Mouse (Mus musculus) limb, embryonic 11.5 days (tissue): ENCODE results near the gene Ccn2. TPM values are rescaled to one million over a fixed set of nuclear protein-coding genes. Genes with fewer than 3 reads are reported as not detected.
A peak's percentile ranks its signal among the peaks of the same experiment; 100 is the strongest.
"Not testable (repeated sequence)": the region's sequence is repeated elsewhere in the genome, so short reads cannot be mapped to it uniquely, and the experiment has no call there.

Experiments used
- ATAC-seq: fragments of 200-750 bp; cut with Nextera tagmentation; 2 replicates; pipeline ENCODE4 v1.8.0; 2017; ENCODE audit warnings: low read depth; ENCODE audit not compliant: insufficient number of reproducible peaks, low FRiP score, low TSS enrichment
- DNase-seq: peaks from one replicate; pipeline ENCODE4 v3.0.0-alpha.2; 2015; ENCODE audit warnings: low spot score
- H3K27ac ChIP-seq: fragments of 300-500 bp; sonication (generic); replicated peaks from 2 replicates; pipeline ENCODE4 v1.5.1; 2014; ENCODE audit warnings: low read depth, mild to moderate bottlenecking, low read length
- H3K27me3 ChIP-seq: fragments of 300-500 bp; sonication (generic); 2 replicates; pipeline ENCODE4 v1.6.1; 2014; ENCODE audit warnings: mild to moderate bottlenecking, low read length, mixed read lengths; ENCODE audit not compliant: control insufficient read depth, insufficient read depth
- H3K36me3 ChIP-seq: fragments of 300-500 bp; sonication (generic); 2 replicates; pipeline ENCODE4 v1.6.1; 2014; ENCODE audit warnings: mild to moderate bottlenecking, low read length, moderate library complexity, mixed read lengths; ENCODE audit not compliant: control insufficient read depth, insufficient read depth
- H3K4me1 ChIP-seq: fragments of 300-500 bp; sonication (generic); 2 replicates; pipeline ENCODE4 v1.6.1; 2014; ENCODE audit warnings: low read length, mixed read lengths; ENCODE audit not compliant: control insufficient read depth, insufficient read depth
- H3K4me2 ChIP-seq: fragments of 300-500 bp; sonication (generic); 2 replicates; pipeline ENCODE4 v1.6.1; 2014; ENCODE audit warnings: low read depth, mild to moderate bottlenecking, moderate library complexity; ENCODE audit not compliant: severe bottlenecking
- H3K4me3 ChIP-seq: fragments of 300-500 bp; sonication (generic); 2 replicates; pipeline ENCODE4 v1.5.1; 2014; ENCODE audit warnings: low read depth, low read length
- H3K9ac ChIP-seq: fragments of 300-500 bp; sonication (generic); 2 replicates; pipeline ENCODE4 v1.6.1; 2014; ENCODE audit warnings: mild to moderate bottlenecking, low read length
- H3K9me3 ChIP-seq: fragments of 300-500 bp; sonication (generic); 2 replicates; pipeline ENCODE4 v1.6.1; 2016; ENCODE audit warnings: low read length; ENCODE audit not compliant: control insufficient read depth
- WGBS: fragments of 180-500 bp; shearing (Covaris S2); extraction: QIAGEN DNeasy Blood & Tissue Kit; methylation state at CpG from one replicate; pipeline ENCODE4 v1.1.7; 2014; 5-methylcytosine and 5-hydroxymethylcytosine counted together
- polyA plus RNA-seq: library from polyadenylated mRNA; unstranded; fragments of >200 nt; fragmentation: Nextera tagmentation; extraction: Ambion mirVana; gene quantifications from 2 replicates; pipeline ENCODE4 v1.2.1, GENCODE M21; 2014

The Ccn2 gene
- polyA plus RNA-seq, 1 experiment from 2014 or later = 2.4 TPM

- no peaks in the 10 kb centered on the region for H3K36me3 ChIP-seq
- no peak overlapping the region for H3K27ac ChIP-seq
- no peak overlapping the region for H3K9ac ChIP-seq
- WGBS = 90% methylated on average over 9 of the region's 9 CpGs
- no peak for ATAC-seq
- no peak overlapping the region for H3K4me2 ChIP-seq
- DNase-seq = no peak
- no peaks in the 10 kb centered on the region for H3K9me3 ChIP-seq
- H3K4me1 ChIP-seq = no peaks in the 10 kb centered on the region
- H3K4me3 ChIP-seq = no peak overlapping the region
- no peaks in the 10 kb centered on the region for H3K27me3 ChIP-seq
These were observed 14.5 kb downstream of the Ccn2 start for GRCm38 (mm10) chr10:24609766-24610165.

- H3K36me3 ChIP-seq = no peaks in the 10 kb centered on the region
- no peaks in the 10 kb centered on the region for H3K9me3 ChIP-seq
- no peaks in the 10 kb centered on the region for H3K27me3 ChIP-seq
- 90% methylated on average over 4 of the region's 4 CpGs for WGBS
- ATAC-seq = no peak
- no peak overlapping the region for H3K4me2 ChIP-seq
- no peak for DNase-seq
- H3K27ac ChIP-seq = no peak overlapping the region
- no peaks in the 10 kb centered on the region for H3K4me1 ChIP-seq
- H3K9ac ChIP-seq = no peak overlapping the region
- H3K4me3 ChIP-seq = no peak overlapping the region
These were observed 19.5 kb downstream of the Ccn2 start for GRCm38 (mm10) chr10:24614726-24615125.

- H3K27ac ChIP-seq = no peak overlapping the region
- no peaks in the 10 kb centered on the region for H3K4me1 ChIP-seq
- H3K36me3 ChIP-seq = no peaks in the 10 kb centered on the region
- H3K9me3 ChIP-seq = no peaks in the 10 kb centered on the region
- H3K27me3 ChIP-seq = no peaks in the 10 kb centered on the region
- H3K4me3 ChIP-seq = no peak overlapping the region
- no peak overlapping the region for H3K9ac ChIP-seq
- DNase-seq = no peak
- no peak overlapping the region for H3K4me2 ChIP-seq
- WGBS = 89% methylated on average over 6 of the region's 6 CpGs
- no peak for ATAC-seq
These were observed 20.6 kb downstream of the Ccn2 start for GRCm38 (mm10) chr10:24615799-24616198.

GRCm38 (mm10) chr10:24616572-24616971 is 21.3 kb downstream of the Ccn2 start:
- not testable (repeated sequence) for DNase-seq, H3K9ac ChIP-seq, H3K4me2 ChIP-seq, H3K36me3 ChIP-seq, H3K4me3 ChIP-seq, H3K9me3 ChIP-seq, ATAC-seq, H3K27me3 ChIP-seq, H3K27ac ChIP-seq, H3K4me1 ChIP-seq
- 94% methylated on average over 1 of the region's 1 CpGs for WGBS

GRCm38 (mm10) chr10:24621572-24621971 is 26.3 kb downstream of the Ccn2 start:
- Histone ChIP-seq H3K4me3 (no peak overlapping the region), H3K27ac (no peak overlapping the region), H3K27me3 (no peaks in the 10 kb centered on the region), H3K4me1 (no peaks in the 10 kb centered on the region), H3K9me3 (no peaks in the 10 kb centered on the region), H3K9ac (no peak overlapping the region), H3K36me3 (no peaks in the 10 kb centered on the region), H3K4me2 (no peak overlapping the region)
- DNase-seq = peak; percentile 83
- no peak for ATAC-seq
- WGBS = 44% methylated on average over 9 of the region's 9 CpGs

- 29% methylated on average over 7 of the region's 7 CpGs for WGBS
- DNase-seq (peak; percentile 83), ATAC-seq (no peak)
- Histone ChIP-seq H3K9me3 (no peaks in the 10 kb centered on the region), H3K4me2 (no peak overlapping the region), H3K27ac (no peak overlapping the region), H3K36me3 (no peaks in the 10 kb centered on the region), H3K27me3 (no peaks in the 10 kb centered on the region), H3K9ac (no peak overlapping the region), H3K4me1 (0 out of 2 replicates have a peak, but pooled peaks cover 2% of the 10 kb centered on the region), H3K4me3 (no peak overlapping the region)
These were observed 27.3 kb downstream of the Ccn2 start for GRCm38 (mm10) chr10:24622586-24622985.

GRCm38 (mm10) chr10:24625060-24625701 is 29.9 kb downstream of the Ccn2 start:
- H3K27me3 ChIP-seq = no peaks in the 10 kb centered on the region
- ATAC-seq (no peak), DNase-seq (peak; percentile 97)
- no peaks in the 10 kb centered on the region for H3K36me3 ChIP-seq
- peak overlapping the region; percentile 20; the same call in 1 of the 2 replicates for H3K4me2 ChIP-seq
- no peak overlapping the region for H3K9ac ChIP-seq
- no peak overlapping the region for H3K4me3 ChIP-seq
- no peak overlapping the region for H3K27ac ChIP-seq
- 42% methylated on average over 24 of the region's 24 CpGs for WGBS
- no peaks in the 10 kb centered on the region for H3K9me3 ChIP-seq
- H3K4me1 ChIP-seq = 0 out of 2 replicates have a peak, but pooled peaks cover 2% of the 10 kb centered on the region

- H3K36me3 ChIP-seq = no peaks in the 10 kb centered on the region
- H3K4me2 ChIP-seq = no peak overlapping the region
- H3K27ac ChIP-seq = no peak overlapping the region
- ATAC-seq (no peak), DNase-seq (no peak)
- no peak overlapping the region for H3K4me3 ChIP-seq
- no peaks in the 10 kb centered on the region for H3K9me3 ChIP-seq
- H3K9ac ChIP-seq = no peak overlapping the region
- H3K4me1 ChIP-seq = 0 out of 2 replicates have a peak, but pooled peaks cover 2% of the 10 kb centered on the region
- WGBS = 60% methylated on average over 12 of the region's 12 CpGs
- no peaks in the 10 kb centered on the region for H3K27me3 ChIP-seq
These were observed 32.0 kb downstream of the Ccn2 start for GRCm38 (mm10) chr10:24627262-24627661.

GRCm38 (mm10) chr10:24628466-24628865 is 33.2 kb downstream of the Ccn2 start:
- WGBS = 86% methylated on average over 9 of the region's 9 CpGs

More at GRCm38 (mm10) chr10:24628466-24628865, 33.2 kb downstream of the Ccn2 start:
- Histone ChIP-seq H3K4me1 (0 out of 2 replicates have a peak, but pooled peaks cover 2% of the 10 kb centered on the region), H3K4me3 (no peak overlapping the region), H3K4me2 (no peak overlapping the region), H3K27me3 (no peaks in the 10 kb centered on the region), H3K36me3 (no peaks in the 10 kb centered on the region), H3K9me3 (no peaks in the 10 kb centered on the region), H3K27ac (no peak overlapping the region), H3K9ac (no peak overlapping the region)
- DNase-seq (no peak), ATAC-seq (no peak)
